Mouse (Mus musculus) liver, embryonic 14.5 days (tissue): Measurements from ENCODE around the gene Gm44790. TPM values are rescaled to one million over a fixed set of nuclear protein-coding genes. Genes with fewer than 3 reads are reported as not detected.
"Not testable (repeated sequence)": the region's sequence is repeated elsewhere in the genome, so short reads cannot be mapped to it uniquely, and the experiment has no call there.

Experiments
- ATAC-seq: fragments of 200-750 bp; cut with Nextera tagmentation; 2 replicates; pipeline ENCODE4 v1.8.0; 2017; ENCODE audit warnings: moderate number of reproducible peaks, mild to moderate bottlenecking, moderate library complexity; ENCODE audit not compliant: insufficient read depth
- DNase-seq, 3 experiments: peaks; one replicate each; pipeline ENCODE4 v3.0.0-alpha.2; 2012 to 2013; ENCODE audit warnings: low read depth in 3 of 3, low spot score in 3 of 3
- H3K27ac ChIP-seq: fragments of 300-500 bp; sonication (generic); 2 replicates; pipeline ENCODE4 v1.5.1; 2014; ENCODE audit warnings: moderate library complexity, mild to moderate bottlenecking, control low read depth, inconsistent platforms
- H3K27me3 ChIP-seq: fragments of 300-500 bp; sonication (generic); 2 replicates; pipeline ENCODE4 v1.6.1; 2014; ENCODE audit warnings: mild to moderate bottlenecking, low read length, moderate library complexity; ENCODE audit not compliant: control insufficient read depth, insufficient read depth
- H3K36me3 ChIP-seq: fragments of 300-500 bp; sonication (generic); replicated peaks from 2 replicates; pipeline ENCODE4 v1.6.1; 2014; ENCODE audit warnings: low read depth; ENCODE audit not compliant: control insufficient read depth, insufficient read depth
- H3K4me1 ChIP-seq, 2 experiments: fragments of 200-500 bp in 1 of 2; fragments of 300-500 bp in 1 of 2; sonication (generic) in 1 of 2; replicated peaks; 2 replicates each; pipeline ENCODE4 v1.6.1; 2012 to 2014; ENCODE audit warnings: antibody characterized with exemption in 1 of 2, inconsistent platforms in 1 of 2, low read length in 1 of 2; ENCODE audit not compliant: control insufficient read depth in 2 of 2, insufficient read depth in 2 of 2
- H3K4me2 ChIP-seq: fragments of 300-500 bp; sonication (generic); 2 replicates; pipeline ENCODE4 v1.6.1; 2014; ENCODE audit warnings: low read depth, mild to moderate bottlenecking, control low read depth, moderate library complexity
- H3K4me3 ChIP-seq, 2 experiments: fragments of 200-500 bp in 1 of 2; fragments of 300-500 bp in 1 of 2; sonication (generic) in 1 of 2; 2 replicates each; pipeline ENCODE4 v1.5.1; 2012 to 2014; ENCODE audit warnings: low read depth in 2 of 2, low read length in 2 of 2, mild to moderate bottlenecking in 2 of 2, control low read depth in 1 of 2, inconsistent platforms in 1 of 2, moderate library complexity in 1 of 2; ENCODE audit not compliant: insufficient read depth in 1 of 2
- H3K9ac ChIP-seq: fragments of 300-500 bp; sonication (generic); replicated peaks from 2 replicates; pipeline ENCODE4 v1.6.1; 2014; ENCODE audit warnings: mild to moderate bottlenecking, control low read depth, moderate library complexity
- H3K9me3 ChIP-seq: fragments of 300-500 bp; sonication (generic); 2 replicates; pipeline ENCODE4 v1.6.1; 2016; ENCODE audit warnings: low read length, mixed read lengths; ENCODE audit not compliant: control insufficient read depth
- CTCF ChIP-seq: IDR thresholded peaks from 2 replicates; pipeline ENCODE4 v1.5.1; 2016; ENCODE audit warnings: antibody characterized with exemption, low read depth, control low read depth
- EP300 ChIP-seq: IDR thresholded peaks from 2 replicates; pipeline ENCODE4 v1.6.1; 2016; ENCODE audit warnings: antibody characterized with exemption, low read depth
- WGBS: fragments of 180-500 bp; shearing (Covaris S2); extraction: QIAGEN DNeasy Blood & Tissue Kit; methylation state at CpG from one replicate; pipeline ENCODE4 v1.1.7; 2014; ENCODE audit not compliant: insufficient replicate concordance; 5-methylcytosine and 5-hydroxymethylcytosine counted together
- polyA plus RNA-seq, 2 experiments: library from polyadenylated mRNA; depleted of rRNA in 1 of 2; stranded (reverse) in 1 of 2; unstranded in 1 of 2; fragments of >200 nt; fragmentation: Nextera tagmentation in 1 of 2; extraction: Ambion mirVana in 1 of 2; gene quantifications; 2 replicates each; pipeline versions ENCODE4 v1.2.1 to v1.2.3; 2012 to 2014

The Gm44790 gene
- polyA plus RNA-seq, 2 experiments, result 0.11 TPM; not detected in 1

- WGBS, result 63% methylated on average over 5 of the region's 5 CpGs
- DNase-seq, result no peak
- Histone ChIP-seq H3K4me2 (no peak overlapping the region), H3K4me1 (peaks cover 10 to 24% of the 10 kb centered on the region in 2 experiments), H3K9me3 (no peaks in the 10 kb centered on the region), H3K9ac (no peak overlapping the region), H3K27ac (no peak overlapping the region), H3K36me3 (no peaks in the 10 kb centered on the region), H3K27me3 (no peaks in the 10 kb centered on the region), H3K4me3 (no peak overlapping the region)
- no peak for TF ChIP-seq EP300
- ATAC-seq, result no peak
Measured at GRCm38 (mm10) chr6:86481871-86482270, 55.4 kb downstream of the Gm44790 start.

DNA sequence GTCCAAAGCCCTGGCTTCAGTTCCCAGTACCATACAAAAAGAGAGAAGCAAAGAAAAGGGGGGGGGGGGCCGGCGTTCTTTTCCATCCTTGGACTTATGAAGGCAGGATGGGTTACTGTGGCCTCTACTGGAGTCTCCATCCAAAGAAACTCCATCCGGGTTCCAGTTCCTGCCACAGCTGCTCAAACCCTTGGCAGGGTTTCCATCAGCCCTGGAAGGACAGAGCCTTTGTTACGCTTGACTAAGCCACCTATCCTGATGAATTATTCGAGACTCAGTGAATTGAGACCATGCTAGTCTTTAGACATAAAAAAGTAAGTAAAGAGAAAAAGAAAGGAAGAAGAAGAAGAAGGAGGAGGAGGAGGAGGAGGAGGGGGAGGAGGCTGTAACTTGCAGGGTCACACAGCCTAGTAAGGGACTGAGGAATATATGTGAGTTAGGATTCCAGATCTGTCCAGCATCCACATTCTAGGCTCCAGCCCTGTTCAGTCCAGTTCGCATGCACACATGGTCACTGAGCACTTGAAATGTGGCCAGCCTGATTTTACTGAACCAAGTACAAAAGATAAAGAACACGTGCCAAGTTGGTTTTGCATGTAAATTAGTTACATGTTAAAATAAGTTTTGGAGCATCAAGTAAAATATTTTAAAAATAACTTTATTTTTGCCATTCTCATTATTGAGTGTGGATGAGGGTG is 59.6 kb downstream of the Gm44790 start:
- Histone ChIP-seq H3K36me3 (no peaks in the 10 kb centered on the region), H3K27me3 (no peaks in the 10 kb centered on the region), H3K9ac (no peak overlapping the region), H3K27ac (no peak overlapping the region), H3K4me3 (no peak overlapping the region), H3K4me2 (no peak overlapping the region), H3K4me1 (peaks cover 10 to 21% of the 10 kb centered on the region in 2 experiments), H3K9me3 (no peaks in the 10 kb centered on the region)
- ATAC-seq, result no peak
- DNase-seq, result no peak
- 63% methylated on average over 7 of the region's 7 CpGs for WGBS
- TF ChIP-seq CTCF, result no peak
- no peak for TF ChIP-seq EP300

DNA sequence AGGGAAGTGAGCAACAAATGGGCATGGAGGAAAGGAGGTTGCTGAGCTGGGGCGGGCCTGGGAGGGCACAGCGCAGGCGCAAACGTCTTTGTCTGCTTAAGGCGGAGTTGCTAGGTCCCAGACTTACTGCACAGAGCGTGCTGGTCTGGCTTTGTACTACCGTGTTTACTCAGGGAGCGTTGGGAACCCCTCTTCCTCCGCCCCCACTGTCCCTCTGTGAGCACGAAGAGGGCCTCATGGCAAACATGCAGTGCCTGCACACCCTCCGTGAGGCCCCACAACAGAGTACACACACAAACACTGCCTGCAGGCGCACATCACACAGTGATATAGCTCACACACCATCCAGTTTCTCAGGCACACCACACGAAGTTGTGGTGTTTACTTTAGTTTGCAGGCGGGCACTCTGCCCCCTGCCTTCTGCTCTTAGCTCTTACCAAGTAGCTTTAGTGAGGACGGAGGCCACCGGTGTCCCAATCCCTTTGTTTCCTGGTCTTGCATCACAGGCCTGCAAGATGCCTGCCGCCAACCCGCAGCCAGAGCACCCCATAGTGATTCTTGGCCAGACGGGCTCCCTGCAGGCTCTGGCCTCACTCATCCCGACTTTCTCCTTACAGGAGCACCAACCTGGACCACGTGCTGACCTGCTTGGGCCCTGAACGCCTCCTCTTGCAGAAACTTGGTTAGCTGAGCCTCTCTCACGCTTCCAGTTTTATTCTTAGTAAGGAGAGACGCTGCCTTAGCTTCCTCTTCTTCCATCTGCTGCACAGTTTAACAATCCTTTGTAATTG is 61.1 kb downstream of the Gm44790 start:
- DNase-seq, result peak; percentile 55 to 59 (median 58)
- H3K36me3 ChIP-seq, result no peaks in the 10 kb centered on the region

GRCm38 (mm10) chr6:86488149-86488485 is 61.7 kb downstream of the Gm44790 start:
- Histone ChIP-seq H3K4me3 (no peak overlapping the region), H3K9ac (peak overlapping the region; percentile 31; the same call in 1 of the 2 replicates), H3K36me3 (no peaks in the 10 kb centered on the region), H3K4me1 (peaks cover 6 to 15% of the 10 kb centered on the region in 2 experiments; a peak in 3 of 4 replicates), H3K27me3 (no peaks in the 10 kb centered on the region), H3K9me3 (no peaks in the 10 kb centered on the region), H3K27ac (peak overlapping the region; percentile 60), H3K4me2 (peak overlapping the region; percentile 55)
- DNase-seq, result no peak
- WGBS, result 38% methylated on average over 3 of the region's 3 CpGs
- ATAC-seq, result no peak
- no peak for TF ChIP-seq EP300
- no peak for TF ChIP-seq CTCF

More for the DNA sequence above, 61.1 kb downstream of the Gm44790 start:
- Histone ChIP-seq H3K9ac (no peak overlapping the region; the same call in 1 of the 2 replicates), H3K27ac (peak overlapping the region; percentile 60), H3K4me2 (peak overlapping the region; percentile 55), H3K27me3 (no peaks in the 10 kb centered on the region), H3K4me3 (peak overlapping the region in 1 of 2 experiments; percentile 7; a peak in 1 of 4 replicates), H3K4me1 (peaks cover 6 to 15% of the 10 kb centered on the region in 2 experiments; a peak in 3 of 4 replicates), H3K9me3 (no peaks in the 10 kb centered on the region)
- ATAC-seq, result peak; percentile 90
- peak; percentile 42; the same call in 1 of the 2 replicates for TF ChIP-seq CTCF
- no peak for TF ChIP-seq EP300
- WGBS, result 11% methylated on average over 24 of the region's 24 CpGs

- 69% methylated on average over 2 of the region's 2 CpGs for WGBS
- H3K27ac ChIP-seq, result no peak overlapping the region
- no peak overlapping the region for H3K4me2 ChIP-seq
- DNase-seq (no peak), ATAC-seq (no peak)
- no peaks in the 10 kb centered on the region for H3K27me3 ChIP-seq
- TF ChIP-seq CTCF (no peak), EP300 (no peak)
- no peak overlapping the region for H3K9ac ChIP-seq
- peaks cover 2% of the 10 kb centered on the region for H3K9me3 ChIP-seq
- H3K36me3 ChIP-seq, result no peaks in the 10 kb centered on the region
- H3K4me3 ChIP-seq, result no peak overlapping the region
- H3K4me1 ChIP-seq, result peaks cover 6 to 25% of the 10 kb centered on the region in 2 experiments; a peak in 3 of 4 replicates
Measured at GRCm38 (mm10) chr6:86489945-86490344, 63.5 kb downstream of the Gm44790 start.

- peaks cover 6 to 25% of the 10 kb centered on the region in 2 experiments; a peak in 3 of 4 replicates for H3K4me1 ChIP-seq
- H3K36me3 ChIP-seq, H3K9me3 ChIP-seq, DNase-seq, H3K27ac ChIP-seq, H3K27me3 ChIP-seq, H3K4me2 ChIP-seq, ATAC-seq, H3K9ac ChIP-seq, H3K4me3 ChIP-seq: not testable (repeated sequence)
- 79% methylated on average over 8 of the region's 8 CpGs for WGBS
Measured at GRCm38 (mm10) chr6:86490413-86490812, 64.0 kb downstream of the Gm44790 start.
